Mouse (Mus musculus) megakaryocyte, embryonic 14.5 days (primary cell): ENCODE measurements around the gene Smim6. TPM values are rescaled to one million over a fixed set of nuclear protein-coding genes. Genes with fewer than 3 reads are reported as not detected.
A peak's percentile ranks its signal among the peaks of the same experiment; 100 is the strongest.

ENCODE experiments used
- H3K27me3 ChIP-seq: replicated peaks from 2 replicates; pipeline ENCODE3; 2012; ENCODE audit warnings: inconsistent platforms
- H3K36me3 ChIP-seq: replicated peaks from 2 replicates; pipeline ENCODE3; 2012; ENCODE audit warnings: low read length, inconsistent platforms, mixed read lengths
- H3K4me1 ChIP-seq: 2 replicates; pipeline ENCODE4 v1.6.1; 2012; ENCODE audit warnings: inconsistent platforms
- H3K4me3 ChIP-seq: replicated peaks from 2 replicates; pipeline ENCODE3; 2012; ENCODE audit warnings: moderate library complexity, mild to moderate bottlenecking, inconsistent platforms
- H3K9me3 ChIP-seq: 2 replicates; pipeline ENCODE4 v1.6.1; 2012; ENCODE audit warnings: inconsistent platforms
- FLI1 ChIP-seq: IDR thresholded peaks from 2 replicates; pipeline ENCODE4 v1.6.1; 2012; ENCODE audit warnings: low read length, inconsistent platforms, mixed read lengths
- GATA1 ChIP-seq: IDR thresholded peaks from 3 replicates; pipeline ENCODE4 v1.6.1; 2012; ENCODE audit warnings: mixed read lengths, low read length, inconsistent platforms, borderline replicate concordance
- polyA plus RNA-seq: library from polyadenylated mRNA; stranded (reverse); fragments of >175 nt; gene quantifications from 2 replicates; pipeline ENCODE4 v1.2.3, GENCODE M21; 2012; ENCODE audit warnings: low replicate concordance; ENCODE audit not compliant: insufficient read depth

Gene Smim6
- polyA plus RNA-seq, 1 experiment, result not detected

- TF ChIP-seq FLI1 (no peak), GATA1 (no peak)
- H3K4me1 ChIP-seq, result peaks cover 83% of the 10 kb centered on the region
- H3K4me3 ChIP-seq, result no peak overlapping the region
- H3K9me3 ChIP-seq, result no peaks in the 10 kb centered on the region
- peaks cover 84% of the 10 kb centered on the region for H3K36me3 ChIP-seq
- H3K27me3 ChIP-seq, result no peaks in the 10 kb centered on the region
Measured at GRCm38 (mm10) chr11:115906116-115906515, 5.7 kb upstream of the Smim6 start.

DNA sequence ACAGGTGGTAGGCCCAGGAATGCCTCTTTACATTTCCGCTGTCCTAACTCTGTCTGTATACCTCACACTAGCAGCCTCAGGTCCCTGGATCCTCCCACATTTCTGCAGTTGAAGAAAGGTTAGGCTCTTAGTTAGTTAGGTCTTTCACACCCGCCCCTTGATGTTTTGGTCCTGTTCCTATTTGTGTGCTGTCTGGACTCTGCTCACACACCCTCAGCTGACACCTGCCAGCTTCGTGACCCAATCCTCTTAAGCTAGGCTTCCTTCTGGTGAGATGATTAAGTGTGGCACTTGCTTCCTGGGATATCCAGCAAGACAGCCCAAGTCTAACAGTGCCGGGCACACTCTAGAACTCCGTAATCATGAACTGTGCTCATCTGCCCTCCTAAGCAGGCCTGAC, 5.3 kb upstream of the Smim6 start:
- Histone ChIP-seq H3K27me3 (no peaks in the 10 kb centered on the region), H3K4me1 (peaks cover 83% of the 10 kb centered on the region), H3K9me3 (no peaks in the 10 kb centered on the region), H3K4me3 (no peak overlapping the region), H3K36me3 (peaks cover 86% of the 10 kb centered on the region)
- TF ChIP-seq GATA1 (no peak), FLI1 (no peak)

GRCm38 (mm10) chr11:115911134-115911561, 669 bp upstream of the Smim6 start:
- TF ChIP-seq FLI1 (no peak), GATA1 (no peak)
- Histone ChIP-seq H3K4me3 (peak overlapping the region; percentile 43), H3K36me3 (peaks cover 87% of the 10 kb centered on the region), H3K9me3 (no peaks in the 10 kb centered on the region), H3K27me3 (no peaks in the 10 kb centered on the region), H3K4me1 (peaks cover 64% of the 10 kb centered on the region)

DNA sequence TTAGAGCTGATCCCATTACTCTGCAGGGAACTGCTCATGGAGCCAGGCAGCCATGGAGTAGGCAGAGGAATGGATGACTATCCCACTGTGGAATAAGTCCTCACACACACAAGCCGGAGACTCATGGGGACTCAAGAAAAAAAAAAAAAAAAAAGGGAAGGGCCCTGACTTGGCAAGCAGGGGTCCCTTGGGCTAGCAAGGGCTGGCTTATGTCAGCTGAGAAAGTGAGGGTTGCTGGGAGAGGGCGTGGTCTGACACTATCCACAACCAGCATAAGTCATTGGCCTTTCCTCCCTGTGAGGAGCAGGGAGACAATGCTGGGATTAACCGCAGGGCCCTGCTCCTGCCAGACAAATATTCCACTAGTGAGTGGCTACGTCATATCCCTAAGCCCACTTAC, 4.8 kb downstream of the Smim6 start:
- Histone ChIP-seq H3K36me3 (peaks cover 82% of the 10 kb centered on the region), H3K9me3 (no peaks in the 10 kb centered on the region), H3K27me3 (no peaks in the 10 kb centered on the region), H3K4me3 (no peak overlapping the region), H3K4me1 (peaks cover 42% of the 10 kb centered on the region)
- TF ChIP-seq FLI1 (no peak), GATA1 (no peak)

DNA sequence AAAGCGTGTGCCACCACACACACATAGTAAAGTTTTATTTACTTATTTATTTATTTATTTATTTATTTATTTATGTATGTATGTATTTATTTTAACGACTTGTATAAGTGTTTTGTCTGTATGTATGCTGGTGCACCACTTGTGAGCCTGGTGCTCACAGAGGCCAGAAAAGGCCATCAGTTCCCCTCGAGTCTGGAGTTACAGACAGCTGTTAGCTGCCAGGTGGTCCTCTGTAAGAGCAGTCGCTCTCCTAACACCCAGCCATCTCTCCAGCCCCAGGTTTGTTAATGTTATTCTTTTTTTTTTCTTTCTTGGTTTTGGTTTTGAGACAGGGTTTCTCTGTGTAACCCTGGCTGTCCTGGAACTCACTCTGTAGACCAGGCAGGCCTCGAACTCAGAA, 6.8 kb downstream of the Smim6 start:
- H3K9me3 ChIP-seq, result no peaks in the 10 kb centered on the region
- peaks cover 30% of the 10 kb centered on the region for H3K4me1 ChIP-seq
- H3K4me3 ChIP-seq, result no peak overlapping the region
- no peak for TF ChIP-seq FLI1
- no peak for TF ChIP-seq GATA1
- H3K27me3 ChIP-seq, result no peaks in the 10 kb centered on the region
- peaks cover 82% of the 10 kb centered on the region for H3K36me3 ChIP-seq

GRCm38 (mm10) chr11:115919073-115919472, 7.3 kb downstream of the Smim6 start:
- Histone ChIP-seq H3K9me3 (no peaks in the 10 kb centered on the region), H3K36me3 (peaks cover 82% of the 10 kb centered on the region), H3K27me3 (no peaks in the 10 kb centered on the region), H3K4me3 (no peak overlapping the region), H3K4me1 (peaks cover 30% of the 10 kb centered on the region)
- TF ChIP-seq GATA1, result no peak
- TF ChIP-seq FLI1, result no peak

GRCm38 (mm10) chr11:115920110-115920818, 8.4 kb downstream of the Smim6 start:
- no peak for TF ChIP-seq GATA1
- TF ChIP-seq FLI1, result no peak
- Histone ChIP-seq H3K4me3 (no peak overlapping the region), H3K9me3 (no peaks in the 10 kb centered on the region), H3K4me1 (peaks cover 24% of the 10 kb centered on the region), H3K36me3 (peaks cover 84% of the 10 kb centered on the region), H3K27me3 (no peaks in the 10 kb centered on the region)

DNA sequence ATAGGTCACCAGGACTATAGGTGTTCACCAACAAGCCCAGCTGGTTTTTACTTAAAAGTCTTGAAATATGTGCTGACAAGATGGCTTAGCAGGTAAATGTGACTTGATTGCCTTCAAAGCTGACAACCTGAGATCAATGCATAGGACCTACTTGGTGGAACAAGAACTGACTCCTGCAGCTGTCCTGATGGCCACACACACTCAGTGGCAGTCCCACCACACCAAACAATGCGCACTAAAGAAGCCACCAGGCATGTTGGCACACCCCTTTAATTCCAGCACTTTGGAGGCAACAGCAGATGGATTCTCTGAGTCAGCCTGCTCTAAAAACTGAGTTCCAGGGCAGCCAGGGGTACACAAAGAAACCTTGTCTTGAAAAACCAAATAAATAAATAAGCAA, 10.2 kb downstream of the Smim6 start:
- peaks cover 78% of the 10 kb centered on the region for H3K36me3 ChIP-seq
- H3K27me3 ChIP-seq, result no peaks in the 10 kb centered on the region
- no peak overlapping the region for H3K4me3 ChIP-seq
- no peak for TF ChIP-seq FLI1
- no peak for TF ChIP-seq GATA1
- peaks cover 7% of the 10 kb centered on the region for H3K4me1 ChIP-seq
- H3K9me3 ChIP-seq, result no peaks in the 10 kb centered on the region

GRCm38 (mm10) chr11:115929031-115929430, 17.2 kb downstream of the Smim6 start:
- Histone ChIP-seq H3K9me3 (no peaks in the 10 kb centered on the region), H3K36me3 (peaks cover 58% of the 10 kb centered on the region), H3K4me1 (peaks cover 31% of the 10 kb centered on the region), H3K4me3 (no peak overlapping the region), H3K27me3 (no peaks in the 10 kb centered on the region)
- TF ChIP-seq GATA1 (no peak), FLI1 (no peak)

- peaks cover 50% of the 10 kb centered on the region for H3K36me3 ChIP-seq
- no peaks in the 10 kb centered on the region for H3K9me3 ChIP-seq
- H3K4me1 ChIP-seq, result peaks cover 39% of the 10 kb centered on the region
- no peaks in the 10 kb centered on the region for H3K27me3 ChIP-seq
- no peak for TF ChIP-seq FLI1
- TF ChIP-seq GATA1, result no peak
- no peak overlapping the region for H3K4me3 ChIP-seq
Measured at GRCm38 (mm10) chr11:115929818-115930217, 18.0 kb downstream of the Smim6 start.

DNA sequence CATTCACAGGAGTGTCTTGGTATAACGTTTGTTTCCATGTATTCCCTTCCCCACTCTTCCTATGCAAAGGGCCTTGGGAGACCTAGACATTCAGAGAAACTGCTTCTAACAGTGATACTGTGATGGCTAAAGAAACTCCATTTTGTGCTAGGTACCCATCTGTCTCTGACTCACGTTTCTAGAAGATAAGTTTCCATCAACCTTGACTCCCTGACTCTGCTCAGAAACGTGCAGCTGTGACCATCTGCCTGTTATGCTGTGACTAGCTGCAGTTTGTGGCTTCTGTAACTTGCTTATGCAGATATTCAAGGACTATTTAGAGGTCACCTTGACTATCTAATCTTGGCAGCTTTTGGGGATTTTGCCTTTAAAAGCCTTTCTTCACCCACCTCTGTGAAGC, 19.4 kb downstream of the Smim6 start:
- Histone ChIP-seq H3K4me3 (no peak overlapping the region), H3K36me3 (peaks cover 52% of the 10 kb centered on the region), H3K27me3 (no peaks in the 10 kb centered on the region), H3K4me1 (peaks cover 46% of the 10 kb centered on the region), H3K9me3 (no peaks in the 10 kb centered on the region)
- TF ChIP-seq GATA1 (no peak), FLI1 (no peak)
